Mouse (Mus musculus) erythroid progenitor cell, adult 5-6 weeks (primary cell): Measurements from ENCODE around the gene Notum. TPM values are rescaled to one million over a fixed set of nuclear protein-coding genes. Genes with fewer than 3 reads are reported as not detected.

Experiments used
- total RNA-seq, 2 experiments: library from RNA; stranded (forward) in 1 of 2; stranded (reverse) in 1 of 2; fragments of 150-400 nt in 1 of 2; fragments of 186-747, 209-891 nt in 1 of 2; gene quantifications; 2 replicates each; pipeline versions ENCODE4 v1.2.3 to v1.2.4; 2015 to 2017; ENCODE audit warnings: low replicate concordance in 2 of 2

Gene Notum
- total RNA-seq, 2 experiments from 2014 or later = not detected

Other genes starting within 250 kb of the Notum start
Only the 30 nearest of the 32 such genes appear.
- gene Pde6g, start 207.7 kb downstream of the Notum start, total RNA-seq (2015; ENCODE audit: low replicate concordance) = not detected in 2 replicates
- not detected in 2 replicates for gene Pde6g, start 207.7 kb downstream of the Notum start, total RNA-seq (2017; ENCODE audit: low replicate concordance)
- 4.3 TPM in 1 of 2 replicates, not detected in the other for gene Oxld1, start 203.1 kb downstream of the Notum start, total RNA-seq (2015; ENCODE audit: low replicate concordance)
- 1.4 and 5.0 TPM in 2 replicates for gene Oxld1, start 203.1 kb downstream of the Notum start, total RNA-seq (2017; ENCODE audit: low replicate concordance)
- gene Ccdc137, start 203.1 kb downstream of the Notum start, total RNA-seq (2015; ENCODE audit: low replicate concordance) = 5.8 and 26.8 TPM in 2 replicates
- 21.2 and 24.0 TPM in 2 replicates for gene Ccdc137, start 203.1 kb downstream of the Notum start, total RNA-seq (2017; ENCODE audit: low replicate concordance)
- 13.8 and 22.0 TPM in 2 replicates for gene Arl16, start 193.6 kb downstream of the Notum start, total RNA-seq (2015; ENCODE audit: low replicate concordance)
- 3.8 and 16.7 TPM in 2 replicates for gene Arl16, start 193.6 kb downstream of the Notum start, total RNA-seq (2017; ENCODE audit: low replicate concordance)
- 10.8 and 17.6 TPM in 2 replicates for gene Mrpl12, start 176.6 kb downstream of the Notum start, total RNA-seq (2015; ENCODE audit: low replicate concordance)
- gene Mrpl12, start 176.6 kb downstream of the Notum start, total RNA-seq (2017; ENCODE audit: low replicate concordance) = 11.6 and 13.7 TPM in 2 replicates
- gene Slc25a10, start 169.3 kb downstream of the Notum start, total RNA-seq (2015; ENCODE audit: low replicate concordance) = 7.2 and 17.6 TPM in 2 replicates
- 25.4 and 40.1 TPM in 2 replicates for gene Slc25a10, start 169.3 kb downstream of the Notum start, total RNA-seq (2017; ENCODE audit: low replicate concordance)
- not detected in 2 replicates for gene Gcgr, start 130.5 kb downstream of the Notum start, total RNA-seq (2015; ENCODE audit: low replicate concordance)
- gene Gcgr, start 130.5 kb downstream of the Notum start, total RNA-seq (2017; ENCODE audit: low replicate concordance) = not detected in 2 replicates
- 19.8 and 23.5 TPM in 2 replicates for gene Mcrip1, start 111.4 kb downstream of the Notum start, total RNA-seq (2015; ENCODE audit: low replicate concordance)
- 1.7 and 5.6 TPM in 2 replicates for gene Mcrip1, start 111.4 kb downstream of the Notum start, total RNA-seq (2017; ENCODE audit: low replicate concordance)
- not detected in 2 replicates for gene Ppp1r27, start 110.0 kb downstream of the Notum start, total RNA-seq (2015; ENCODE audit: low replicate concordance)
- not detected in 2 replicates for gene Ppp1r27, start 110.0 kb downstream of the Notum start, total RNA-seq (2017; ENCODE audit: low replicate concordance)
- gene P4hb, start 87.9 kb downstream of the Notum start, total RNA-seq (2015; ENCODE audit: low replicate concordance) = 101 and 104 TPM in 2 replicates
- gene P4hb, start 87.9 kb downstream of the Notum start, total RNA-seq (2017; ENCODE audit: low replicate concordance) = 112 and 141 TPM in 2 replicates
- gene Arhgdia, start 79.6 kb downstream of the Notum start, total RNA-seq (2015; ENCODE audit: low replicate concordance) = 134 and 150 TPM in 2 replicates
- gene Arhgdia, start 79.6 kb downstream of the Notum start, total RNA-seq (2017; ENCODE audit: low replicate concordance) = 45.3 and 49.3 TPM in 2 replicates
- 72.9 and 87.2 TPM in 2 replicates for gene Alyref, start 62.8 kb downstream of the Notum start, total RNA-seq (2015; ENCODE audit: low replicate concordance)
- 142 and 227 TPM in 2 replicates for gene Alyref, start 62.8 kb downstream of the Notum start, total RNA-seq (2017; ENCODE audit: low replicate concordance)
- gene Anapc11, start 62.8 kb downstream of the Notum start, total RNA-seq (2015; ENCODE audit: low replicate concordance) = 28.1 and 35.0 TPM in 2 replicates
- gene Anapc11, start 62.8 kb downstream of the Notum start, total RNA-seq (2017; ENCODE audit: low replicate concordance) = 2.8 and 12.1 TPM in 2 replicates
- not detected in 2 replicates for gene Npb, start 52.7 kb downstream of the Notum start, total RNA-seq (2015; ENCODE audit: low replicate concordance)
- not detected in 2 replicates for gene Npb, start 52.7 kb downstream of the Notum start, total RNA-seq (2017; ENCODE audit: low replicate concordance)
- gene Pcyt2, start 43.2 kb downstream of the Notum start, total RNA-seq (2015; ENCODE audit: low replicate concordance) = 13.3 and 14.7 TPM in 2 replicates
- 20.7 and 23.1 TPM in 2 replicates for gene Pcyt2, start 43.2 kb downstream of the Notum start, total RNA-seq (2017; ENCODE audit: low replicate concordance)
- gene Sirt7, start 35.9 kb downstream of the Notum start, total RNA-seq (2015; ENCODE audit: low replicate concordance) = 59.9 and 61.3 TPM in 2 replicates
- 81.2 and 85.6 TPM in 2 replicates for gene Sirt7, start 35.9 kb downstream of the Notum start, total RNA-seq (2017; ENCODE audit: low replicate concordance)
- gene Mafg, start 27.6 kb downstream of the Notum start, total RNA-seq (2015; ENCODE audit: low replicate concordance) = 36.0 TPM in 2 replicates
- gene Mafg, start 27.6 kb downstream of the Notum start, total RNA-seq (2017; ENCODE audit: low replicate concordance) = 71.3 and 91.6 TPM in 2 replicates
- 2.1 TPM in 1 of 2 replicates, not detected in the other for gene Pycr1, start 17.4 kb downstream of the Notum start, total RNA-seq (2015; ENCODE audit: low replicate concordance)
- 1.1 TPM in 1 of 2 replicates, not detected in the other for gene Pycr1, start 17.4 kb downstream of the Notum start, total RNA-seq (2017; ENCODE audit: low replicate concordance)
- not detected in 2 replicates for gene Myadml2, start 13.0 kb downstream of the Notum start, total RNA-seq (2015; ENCODE audit: low replicate concordance)
- gene Myadml2, start 13.0 kb downstream of the Notum start, total RNA-seq (2017; ENCODE audit: low replicate concordance) = not detected in 2 replicates
- 33.1 and 41.4 TPM in 2 replicates for gene Aspscr1, start 11.8 kb upstream of the Notum start, total RNA-seq (2015; ENCODE audit: low replicate concordance)
- gene Aspscr1, start 11.8 kb upstream of the Notum start, total RNA-seq (2017; ENCODE audit: low replicate concordance) = 46.0 and 59.7 TPM in 2 replicates
- 7.1 and 35.3 TPM in 2 replicates for gene Cenpx, start 52.6 kb upstream of the Notum start, total RNA-seq (2015; ENCODE audit: low replicate concordance)
- 15.0 and 21.2 TPM in 2 replicates for gene Cenpx, start 52.6 kb upstream of the Notum start, total RNA-seq (2017; ENCODE audit: low replicate concordance)
- 3.4 and 6.1 TPM in 2 replicates for gene Lrrc45, start 52.8 kb upstream of the Notum start, total RNA-seq (2015; ENCODE audit: low replicate concordance)
- gene Lrrc45, start 52.8 kb upstream of the Notum start, total RNA-seq (2017; ENCODE audit: low replicate concordance) = 12.3 and 12.9 TPM in 2 replicates
- gene Rac3, start 60.3 kb upstream of the Notum start, total RNA-seq (2015; ENCODE audit: low replicate concordance) = not detected in 2 replicates
- gene Rac3, start 60.3 kb upstream of the Notum start, total RNA-seq (2017; ENCODE audit: low replicate concordance) = 1.3 and 3.5 TPM in 2 replicates
- 3.6 TPM in 1 of 2 replicates, not detected in the other for gene Dcxr, start 66.1 kb upstream of the Notum start, total RNA-seq (2015; ENCODE audit: low replicate concordance)
- gene Dcxr, start 66.1 kb upstream of the Notum start, total RNA-seq (2017; ENCODE audit: low replicate concordance) = 7.2 TPM in 1 of 2 replicates, not detected in the other
- 21.8 and 23.4 TPM in 2 replicates for gene Cbr2, start 70.9 kb upstream of the Notum start, total RNA-seq (2015; ENCODE audit: low replicate concordance)
- gene Cbr2, start 70.9 kb upstream of the Notum start, total RNA-seq (2017; ENCODE audit: low replicate concordance) = not detected in 2 replicates
- 3.2 and 12.6 TPM in 2 replicates for gene Hmga1b, start 101.6 kb upstream of the Notum start, total RNA-seq (2015; ENCODE audit: low replicate concordance)
- gene Hmga1b, start 101.6 kb upstream of the Notum start, total RNA-seq (2017; ENCODE audit: low replicate concordance) = 3.0 and 5.7 TPM in 2 replicates
- 3.2 and 6.7 TPM in 2 replicates for gene Rfng, start 123.0 kb upstream of the Notum start, total RNA-seq (2015; ENCODE audit: low replicate concordance)
- 0.91 and 1.3 TPM in 2 replicates for gene Rfng, start 123.0 kb upstream of the Notum start, total RNA-seq (2017; ENCODE audit: low replicate concordance)
- gene Gps1, start 123.1 kb upstream of the Notum start, total RNA-seq (2015; ENCODE audit: low replicate concordance) = 31.4 and 39.0 TPM in 2 replicates
- gene Gps1, start 123.1 kb upstream of the Notum start, total RNA-seq (2017; ENCODE audit: low replicate concordance) = 17.6 and 19.9 TPM in 2 replicates
- 46.1 and 62.0 TPM in 2 replicates for gene Dus1l, start 135.2 kb upstream of the Notum start, total RNA-seq (2015; ENCODE audit: low replicate concordance)
- gene Dus1l, start 135.2 kb upstream of the Notum start, total RNA-seq (2017; ENCODE audit: low replicate concordance) = 15.4 and 24.6 TPM in 2 replicates
- gene Fasn, start 163.4 kb upstream of the Notum start, total RNA-seq (2015; ENCODE audit: low replicate concordance) = 3.2 and 16.3 TPM in 2 replicates
- 0.83 and 2.8 TPM in 2 replicates for gene Fasn, start 163.4 kb upstream of the Notum start, total RNA-seq (2017; ENCODE audit: low replicate concordance)